Mouse (Mus musculus): ENCODE results near the gene Dhx16.

Dhx16 gene

DNA sequence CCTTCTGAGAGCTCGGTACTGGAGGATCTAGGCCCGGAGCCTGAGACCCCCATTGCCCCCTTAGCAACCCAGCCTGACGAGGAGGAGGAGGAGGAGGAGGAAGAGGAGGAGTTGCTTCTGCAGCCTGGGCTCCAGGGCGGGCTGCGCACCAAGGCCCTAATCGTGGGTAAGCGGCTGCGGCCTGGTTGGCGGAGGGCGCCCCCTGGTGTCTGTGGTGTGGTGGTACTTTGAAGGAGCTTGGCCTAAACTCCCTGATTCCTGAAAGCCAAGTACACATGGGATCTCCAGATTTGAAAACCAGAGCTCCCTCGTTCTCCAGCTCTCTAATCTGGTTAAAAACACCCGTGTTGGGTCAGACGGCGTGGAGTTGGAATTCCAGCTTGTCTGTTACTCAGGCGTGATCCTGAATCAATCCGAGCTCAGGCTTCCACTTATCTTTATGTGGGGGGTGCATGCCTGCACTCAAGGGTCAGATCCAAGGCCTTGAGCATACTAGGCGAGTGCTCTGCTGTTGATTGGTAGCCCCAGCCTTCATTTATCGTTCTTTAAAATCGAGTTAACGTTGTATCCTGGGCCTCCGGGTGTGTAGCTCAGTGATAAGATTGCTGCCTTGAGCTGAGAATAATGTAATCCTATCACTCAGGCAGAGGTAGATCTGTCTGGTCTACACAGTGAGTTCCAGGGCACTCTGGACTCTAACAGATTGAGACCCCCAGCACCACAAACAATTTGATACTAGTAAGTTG lies 5.7 kb upstream of the Dhx16 start:
- TF ChIP-seq POU5F1 (IDR thresholded peaks at IDR 0.05; ENCODE audit: borderline replicate concordance, low read length) = no peak
- TF ChIP-seq CTCF (conservative IDR thresholded peaks at IDR 0.05; ENCODE audit: low read length) = peak; percentile 64
- no peak for TF ChIP-seq NANOG (IDR thresholded peaks at IDR 0.05; ENCODE audit: borderline replicate concordance, low read length)
- Histone ChIP-seq H3K27me3 (ENCODE audit: insufficient read depth, low read length) (no peaks in the 10 kb centered on the region), H3K9me3 (ENCODE audit: low read length) (no peaks in the 10 kb centered on the region), H3K4me1 (replicated peaks; ENCODE audit: low read depth, low read length) (peaks cover 58% of the 10 kb centered on the region), H3K36me3 (ENCODE audit: insufficient read depth, low read length) (peaks cover 47% of the 10 kb centered on the region), H3K4me3 (replicated peaks; ENCODE audit: low read length) (no peak overlapping the region)

- Histone ChIP-seq H3K27me3 (ENCODE audit: insufficient read depth, low read length) (no peaks in the 10 kb centered on the region), H3K4me3 (replicated peaks; ENCODE audit: low read length) (no peak overlapping the region), H3K4me1 (replicated peaks; ENCODE audit: low read depth, low read length) (peaks cover 51% of the 10 kb centered on the region), H3K36me3 (ENCODE audit: insufficient read depth, low read length) (peaks cover 47% of the 10 kb centered on the region), H3K9me3 (ENCODE audit: low read length) (no peaks in the 10 kb centered on the region)
- TF ChIP-seq POU5F1 (IDR thresholded peaks at IDR 0.05; ENCODE audit: borderline replicate concordance, low read length) = no peak
- TF ChIP-seq CTCF (conservative IDR thresholded peaks at IDR 0.05; ENCODE audit: low read length) = no peak
- no peak for TF ChIP-seq NANOG (IDR thresholded peaks at IDR 0.05; ENCODE audit: borderline replicate concordance, low read length)
These were observed 4.9 kb upstream of the Dhx16 start for GRCm38 (mm10) chr17:35874721-35875120.

GRCm38 (mm10) chr17:35882924-35883323 lies 3.3 kb downstream of the Dhx16 start:
- peaks cover 57% of the 10 kb centered on the region for H3K4me1 ChIP-seq (replicated peaks; ENCODE audit: low read depth, low read length)
- no peaks in the 10 kb centered on the region for H3K27me3 ChIP-seq (ENCODE audit: insufficient read depth, low read length)
- TF ChIP-seq NANOG (IDR thresholded peaks at IDR 0.05; ENCODE audit: borderline replicate concordance, low read length) = no peak
- no peak for TF ChIP-seq CTCF (conservative IDR thresholded peaks at IDR 0.05; ENCODE audit: low read length)
- no peak for TF ChIP-seq POU5F1 (IDR thresholded peaks at IDR 0.05; ENCODE audit: borderline replicate concordance, low read length)
- H3K9me3 ChIP-seq (ENCODE audit: low read length) = no peaks in the 10 kb centered on the region
- no peak overlapping the region for H3K4me3 ChIP-seq (replicated peaks; ENCODE audit: low read length)
- H3K36me3 ChIP-seq (ENCODE audit: insufficient read depth, low read length) = peaks cover 64% of the 10 kb centered on the region

- Histone ChIP-seq H3K9me3 (ENCODE audit: low read length) (no peaks in the 10 kb centered on the region), H3K4me1 (replicated peaks; ENCODE audit: low read depth, low read length) (peaks cover 66% of the 10 kb centered on the region), H3K27me3 (ENCODE audit: insufficient read depth, low read length) (no peaks in the 10 kb centered on the region), H3K4me3 (replicated peaks; ENCODE audit: low read length) (no peak overlapping the region), H3K36me3 (ENCODE audit: insufficient read depth, low read length) (peaks cover 73% of the 10 kb centered on the region)
- no peak for TF ChIP-seq POU5F1 (IDR thresholded peaks at IDR 0.05; ENCODE audit: borderline replicate concordance, low read length)
- TF ChIP-seq NANOG (IDR thresholded peaks at IDR 0.05; ENCODE audit: borderline replicate concordance, low read length) = no peak
- TF ChIP-seq CTCF (conservative IDR thresholded peaks at IDR 0.05; ENCODE audit: low read length) = no peak
These were observed 4.2 kb downstream of the Dhx16 start for GRCm38 (mm10) chr17:35883777-35884176.

- Histone ChIP-seq H3K9me3 (ENCODE audit: low read length) (no peaks in the 10 kb centered on the region), H3K36me3 (ENCODE audit: insufficient read depth, low read length) (peaks cover 94% of the 10 kb centered on the region), H3K27me3 (ENCODE audit: insufficient read depth, low read length) (no peaks in the 10 kb centered on the region), H3K4me3 (replicated peaks; ENCODE audit: low read length) (peak overlapping the region; percentile 92), H3K4me1 (replicated peaks; ENCODE audit: low read depth, low read length) (peaks cover 73% of the 10 kb centered on the region)
- TF ChIP-seq CTCF (conservative IDR thresholded peaks at IDR 0.05; ENCODE audit: low read length) (no peak), POU5F1 (IDR thresholded peaks at IDR 0.05; ENCODE audit: borderline replicate concordance, low read length) (no peak), NANOG (IDR thresholded peaks at IDR 0.05; ENCODE audit: borderline replicate concordance, low read length) (no peak)
These were observed 8.1 kb downstream of the Dhx16 start for GRCm38 (mm10) chr17:35887725-35888124.

DNA sequence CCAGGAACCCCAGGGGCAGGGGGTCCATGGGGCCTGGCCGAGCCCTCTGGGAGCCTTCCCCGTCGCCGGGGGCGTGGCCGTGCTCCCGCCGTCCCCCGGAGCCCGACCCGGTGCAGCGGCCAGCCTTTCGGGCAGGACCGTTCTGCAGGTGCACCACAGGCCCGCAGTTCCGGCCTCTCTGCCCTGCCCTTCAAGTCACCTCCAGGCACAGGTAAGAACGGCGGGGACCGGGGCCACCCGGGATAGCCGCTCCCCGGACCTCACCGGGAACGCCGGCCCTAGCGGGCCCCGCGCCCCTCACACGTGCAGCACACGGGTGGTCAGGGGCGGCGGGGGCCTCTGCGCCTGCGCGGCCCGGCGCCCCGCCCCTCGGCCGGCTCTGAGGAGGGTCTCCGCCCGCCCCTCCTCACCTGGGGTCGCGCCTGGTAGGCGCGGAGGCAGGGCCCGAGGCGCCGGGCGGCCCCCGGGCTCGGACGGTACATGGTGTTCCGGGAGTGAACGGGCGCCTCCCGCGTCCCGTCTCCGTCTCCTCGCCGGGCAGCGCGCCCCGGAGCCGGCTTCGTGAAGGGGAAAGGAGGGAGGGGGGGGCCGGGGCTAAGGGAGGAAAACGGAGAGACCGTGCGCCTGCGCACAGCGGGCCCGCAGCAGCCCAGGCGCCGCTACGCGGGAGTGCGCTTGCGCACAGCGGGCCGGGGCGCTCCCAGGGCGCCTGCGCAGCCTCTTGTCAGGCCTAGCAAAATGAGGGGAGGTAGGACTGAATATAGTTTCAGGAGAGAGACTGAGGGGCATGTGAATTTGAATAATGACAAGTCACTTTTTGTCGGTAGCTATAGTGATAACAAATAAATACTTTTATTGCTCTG lies 17.4 kb downstream of the Dhx16 start, which contains the start of gene 2310061I04Rik:
Gene 2310061I04Rik, minus strand, starts transcription at position 651 of the 863 bp plus-strand sequence.
- Histone ChIP-seq H3K36me3 (ENCODE audit: insufficient read depth, low read length) (peaks cover 50% of the 10 kb centered on the region), H3K27me3 (ENCODE audit: insufficient read depth, low read length) (no peaks in the 10 kb centered on the region), H3K4me3 (replicated peaks; ENCODE audit: low read length) (peak within 1 kb of the TSS; percentile 92), H3K9me3 (ENCODE audit: low read length) (no peaks in the 10 kb centered on the region), H3K4me1 (replicated peaks; ENCODE audit: low read depth, low read length) (peaks cover 74% of the 10 kb centered on the region)
- TF ChIP-seq NANOG (IDR thresholded peaks at IDR 0.05; ENCODE audit: borderline replicate concordance, low read length) = no peak
- TF ChIP-seq POU5F1 (IDR thresholded peaks at IDR 0.05; ENCODE audit: borderline replicate concordance, low read length) = no peak
- no peak for TF ChIP-seq CTCF (conservative IDR thresholded peaks at IDR 0.05; ENCODE audit: low read length)

DNA sequence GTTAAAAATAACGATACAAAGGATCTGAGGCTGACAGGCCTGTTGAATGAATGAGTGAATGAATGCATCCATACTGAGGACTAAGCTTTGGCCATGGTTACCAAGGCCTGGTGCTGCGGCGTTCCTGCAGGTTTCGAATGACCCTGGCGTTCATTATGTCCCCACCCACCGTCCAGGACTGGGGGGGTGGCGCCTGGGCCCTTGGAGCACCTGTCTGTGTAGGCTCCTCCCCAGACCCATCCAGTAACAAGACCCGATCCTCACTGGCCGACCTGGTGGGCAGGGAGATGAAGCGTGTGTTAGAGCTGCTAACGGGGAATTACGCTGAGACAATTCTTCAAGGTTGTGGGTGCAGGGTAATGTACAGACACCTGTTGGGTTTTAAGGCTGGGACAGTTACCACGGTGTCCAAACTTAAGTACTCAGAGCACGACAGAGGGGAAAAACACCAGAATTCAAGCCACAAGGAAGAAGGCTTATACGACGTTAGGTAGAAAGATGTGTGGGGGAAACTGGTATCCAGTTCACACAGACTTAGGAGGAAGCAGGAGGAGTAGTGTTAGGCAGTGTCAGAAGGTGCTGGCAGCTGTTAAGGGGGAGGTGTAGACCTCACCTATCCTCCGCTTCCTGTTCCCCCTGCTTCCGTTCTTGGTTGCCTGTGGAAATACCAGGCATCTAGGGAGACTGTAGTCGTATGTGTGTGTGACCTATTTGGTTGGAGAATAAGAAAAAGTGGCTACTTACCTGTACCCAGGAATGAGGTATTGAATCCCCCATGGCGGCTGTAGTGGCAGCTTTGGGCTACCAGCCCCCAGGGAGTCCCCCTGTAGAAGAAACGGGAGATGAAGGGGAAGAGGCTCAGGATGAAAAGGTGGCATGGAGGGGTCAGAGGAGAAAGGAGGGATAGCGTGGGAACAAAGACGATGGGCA lies 18.3 kb downstream of the Dhx16 start:
- H3K36me3 ChIP-seq (ENCODE audit: insufficient read depth, low read length) = peaks cover 46% of the 10 kb centered on the region
- no peaks in the 10 kb centered on the region for H3K9me3 ChIP-seq (ENCODE audit: low read length)
- peak overlapping the region; percentile 92 for H3K4me3 ChIP-seq (replicated peaks; ENCODE audit: low read length)
- peaks cover 73% of the 10 kb centered on the region for H3K4me1 ChIP-seq (replicated peaks; ENCODE audit: low read depth, low read length)
- TF ChIP-seq CTCF (conservative IDR thresholded peaks at IDR 0.05; ENCODE audit: low read length) (no peak), NANOG (IDR thresholded peaks at IDR 0.05; ENCODE audit: borderline replicate concordance, low read length) (no peak), POU5F1 (IDR thresholded peaks at IDR 0.05; ENCODE audit: borderline replicate concordance, low read length) (no peak)
- H3K27me3 ChIP-seq (ENCODE audit: insufficient read depth, low read length) = no peaks in the 10 kb centered on the region
